Mouse (Mus musculus) forebrain, embryonic 13.5 days (tissue): Measurements from ENCODE around the gene Slc34a2. TPM values are rescaled to one million over a fixed set of nuclear protein-coding genes. Genes with fewer than 3 reads are reported as not detected.

Source experiments
- ATAC-seq: fragments of 200-750 bp; cut with Nextera tagmentation; 2 replicates; pipeline ENCODE4 v1.8.0; 2017
- H3K27ac ChIP-seq: fragments of 300-500 bp; sonication (generic); 2 replicates; pipeline ENCODE4 v1.5.1; 2015; ENCODE audit warnings: inconsistent platforms, mild to moderate bottlenecking, moderate library complexity
- H3K27me3 ChIP-seq: fragments of 300-500 bp; sonication (generic); 2 replicates; pipeline ENCODE4 v1.6.1; 2015; ENCODE audit warnings: mild to moderate bottlenecking, inconsistent platforms
- H3K36me3 ChIP-seq: fragments of 300-500 bp; sonication (generic); 2 replicates; pipeline ENCODE4 v1.6.1; 2015; ENCODE audit warnings: mild to moderate bottlenecking, inconsistent platforms; ENCODE audit not compliant: poor library complexity, severe bottlenecking
- H3K4me1 ChIP-seq: fragments of 300-500 bp; sonication (generic); 2 replicates; pipeline ENCODE4 v1.6.1; 2015; ENCODE audit warnings: inconsistent platforms
- H3K4me2 ChIP-seq: fragments of 300-500 bp; sonication (generic); 2 replicates; pipeline ENCODE4 v1.6.1; 2015; ENCODE audit warnings: inconsistent platforms, mild to moderate bottlenecking, moderate library complexity
- H3K4me3 ChIP-seq: fragments of 300-500 bp; sonication (generic); 2 replicates; pipeline ENCODE4 v1.5.1; 2015; ENCODE audit warnings: mild to moderate bottlenecking, inconsistent platforms
- H3K9ac ChIP-seq: fragments of 300-500 bp; sonication (generic); 2 replicates; pipeline ENCODE4 v1.6.1; 2015; ENCODE audit warnings: mild to moderate bottlenecking, inconsistent platforms
- H3K9me3 ChIP-seq: fragments of 300-500 bp; sonication (generic); replicated peaks from 2 replicates; pipeline ENCODE4 v1.6.1; 2016; ENCODE audit warnings: inconsistent platforms
- WGBS: fragments of 180-500 bp; shearing (Covaris S2); methylation state at CpG from one replicate; pipeline ENCODE4 v1.1.7; 2015; 5-methylcytosine and 5-hydroxymethylcytosine counted together
- polyA plus RNA-seq: library from polyadenylated mRNA; unstranded; fragments of >200 nt; fragmentation: Nextera tagmentation; extraction: Ambion mirVana; gene quantifications from 2 replicates; pipeline ENCODE4 v1.2.1, GENCODE M21; 2015

The Slc34a2 gene
- not detected in 2 replicates for polyA plus RNA-seq

- ATAC-seq: no peak
- WGBS: 89% methylated on average over 3 of the region's 3 CpGs
These were observed at the start of gene Slc34a2 for GRCm38 (mm10) chr5:53037781-53038180. Gene Slc34a2, plus strand, starts transcription at chr5:53038081.

GRCm38 (mm10) chr5:52990687-52991341 lies 47.1 kb upstream of the Slc34a2 start:
- Histone ChIP-seq H3K36me3 (no peaks in the 10 kb centered on the region), H3K9me3 (no peaks in the 10 kb centered on the region), H3K27ac (no peak overlapping the region), H3K9ac (no peak overlapping the region), H3K4me3 (no peak overlapping the region), H3K27me3 (no peaks in the 10 kb centered on the region), H3K4me1 (no peaks in the 10 kb centered on the region), H3K4me2 (no peak overlapping the region)
- no peak for ATAC-seq
- WGBS: 88% methylated on average over 8 of the region's 8 CpGs

More at GRCm38 (mm10) chr5:53037781-53038180, at the start of gene Slc34a2:
- Histone ChIP-seq H3K9me3 (no peaks in the 10 kb centered on the region), H3K9ac (no peak within 1 kb of the TSS), H3K4me2 (no peak within 1 kb of the TSS), H3K27me3 (no peaks in the 10 kb centered on the region), H3K36me3 (no peaks in the 10 kb centered on the region), H3K4me3 (no peak within 1 kb of the TSS), H3K4me1 (0 out of 2 replicates have a peak, but pooled peaks cover 4% of the 10 kb centered on the region), H3K27ac (no peak within 1 kb of the TSS)

- Histone ChIP-seq H3K27ac (no peak overlapping the region), H3K4me2 (no peak overlapping the region), H3K9ac (no peak overlapping the region), H3K4me3 (no peak overlapping the region), H3K9me3 (no peaks in the 10 kb centered on the region), H3K27me3 (no peaks in the 10 kb centered on the region), H3K36me3 (no peaks in the 10 kb centered on the region), H3K4me1 (peaks cover 11% of the 10 kb centered on the region)
- 91% methylated on average over 11 of the region's 11 CpGs for WGBS
- no peak for ATAC-seq
These were observed 45.5 kb upstream of the Slc34a2 start for GRCm38 (mm10) chr5:52992210-52992897.

- H3K4me3 ChIP-seq: no peak overlapping the region
- H3K36me3 ChIP-seq: no peaks in the 10 kb centered on the region
- peaks cover 11% of the 10 kb centered on the region for H3K4me1 ChIP-seq
- 93% methylated on average over 12 of the region's 12 CpGs for WGBS
- H3K9me3 ChIP-seq: no peaks in the 10 kb centered on the region
- no peak overlapping the region for H3K4me2 ChIP-seq
- no peak for ATAC-seq
- no peak overlapping the region for H3K27ac ChIP-seq
- H3K27me3 ChIP-seq: no peaks in the 10 kb centered on the region
- H3K9ac ChIP-seq: no peak overlapping the region
These were observed 44.2 kb upstream of the Slc34a2 start for GRCm38 (mm10) chr5:52993490-52994282.

GRCm38 (mm10) chr5:52995461-52995860 lies 42.4 kb upstream of the Slc34a2 start:
- H3K27ac ChIP-seq: no peak overlapping the region
- no peak for ATAC-seq
- no peak overlapping the region for H3K9ac ChIP-seq
- no peaks in the 10 kb centered on the region for H3K9me3 ChIP-seq
- H3K4me2 ChIP-seq: no peak overlapping the region
- no peaks in the 10 kb centered on the region for H3K36me3 ChIP-seq
- 86% methylated on average over 4 of the region's 4 CpGs for WGBS
- H3K4me1 ChIP-seq: peaks cover 11% of the 10 kb centered on the region
- H3K4me3 ChIP-seq: no peak overlapping the region
- H3K27me3 ChIP-seq: no peaks in the 10 kb centered on the region

- 0 out of 2 replicates have a peak overlapping the region, but pooled peaks have one; percentile 0 for H3K4me2 ChIP-seq
- no peaks in the 10 kb centered on the region for H3K9me3 ChIP-seq
- H3K4me3 ChIP-seq: no peak overlapping the region
- H3K27me3 ChIP-seq: no peaks in the 10 kb centered on the region
- no peak overlapping the region for H3K9ac ChIP-seq
- H3K27ac ChIP-seq: no peak overlapping the region
- H3K36me3 ChIP-seq: no peaks in the 10 kb centered on the region
- 0 out of 2 replicates have a peak, but pooled peaks have one; percentile 12 for ATAC-seq
- WGBS: 11% methylated on average over 3 of the region's 3 CpGs
- H3K4me1 ChIP-seq: peaks cover 11% of the 10 kb centered on the region
These were observed 41.7 kb upstream of the Slc34a2 start for GRCm38 (mm10) chr5:52996145-52996544.

GRCm38 (mm10) chr5:52996601-52997000 lies 41.3 kb upstream of the Slc34a2 start:
- Histone ChIP-seq H3K4me1 (peaks cover 11% of the 10 kb centered on the region), H3K27me3 (no peaks in the 10 kb centered on the region), H3K36me3 (no peaks in the 10 kb centered on the region), H3K9me3 (no peaks in the 10 kb centered on the region), H3K4me3 (no peak overlapping the region), H3K9ac (no peak overlapping the region), H3K27ac (no peak overlapping the region), H3K4me2 (peak overlapping the region; percentile 0; the same call in 1 of the 2 replicates)
- 3% methylated on average over 8 of the region's 8 CpGs for WGBS
- peak; percentile 45 for ATAC-seq

GRCm38 (mm10) chr5:52997032-52997431 lies 40.8 kb upstream of the Slc34a2 start:
- Histone ChIP-seq H3K4me2 (peak overlapping the region; percentile 0; the same call in 1 of the 2 replicates), H3K4me1 (peaks cover 11% of the 10 kb centered on the region), H3K27ac (no peak overlapping the region), H3K4me3 (no peak overlapping the region), H3K9me3 (no peaks in the 10 kb centered on the region), H3K36me3 (no peaks in the 10 kb centered on the region), H3K27me3 (no peaks in the 10 kb centered on the region), H3K9ac (no peak overlapping the region)
- WGBS: 65% methylated on average over 8 of the region's 11 CpGs
- peak; percentile 51 for ATAC-seq

- ATAC-seq: no peak
- no peaks in the 10 kb centered on the region for H3K36me3 ChIP-seq
- H3K4me3 ChIP-seq: no peak overlapping the region
- 92% methylated on average over 6 of the region's 6 CpGs for WGBS
- H3K9me3 ChIP-seq: no peaks in the 10 kb centered on the region
- H3K9ac ChIP-seq: no peak overlapping the region
- no peak overlapping the region for H3K27ac ChIP-seq
- no peak overlapping the region for H3K4me2 ChIP-seq
- H3K4me1 ChIP-seq: peaks cover 11% of the 10 kb centered on the region
- H3K27me3 ChIP-seq: no peaks in the 10 kb centered on the region
These were observed 39.7 kb upstream of the Slc34a2 start for GRCm38 (mm10) chr5:52998097-52998760.

- Histone ChIP-seq H3K4me3 (no peak overlapping the region), H3K4me2 (no peak overlapping the region), H3K27ac (no peak overlapping the region), H3K9ac (no peak overlapping the region), H3K27me3 (no peaks in the 10 kb centered on the region), H3K9me3 (no peaks in the 10 kb centered on the region), H3K36me3 (no peaks in the 10 kb centered on the region), H3K4me1 (peaks cover 11% of the 10 kb centered on the region)
- no peak for ATAC-seq
- WGBS: 57% methylated on average over 4 of the region's 5 CpGs
These were observed 37.6 kb upstream of the Slc34a2 start for GRCm38 (mm10) chr5:53000169-53000872.

- WGBS: 88% methylated on average over 8 of the region's 8 CpGs
- Histone ChIP-seq H3K9ac (no peak overlapping the region), H3K4me2 (no peak overlapping the region), H3K36me3 (no peaks in the 10 kb centered on the region), H3K9me3 (no peaks in the 10 kb centered on the region), H3K4me3 (no peak overlapping the region), H3K4me1 (no peaks in the 10 kb centered on the region), H3K27me3 (no peaks in the 10 kb centered on the region), H3K27ac (no peak overlapping the region)
- peak; percentile 50; the same call in 1 of the 2 replicates for ATAC-seq
These were observed 35.2 kb upstream of the Slc34a2 start for GRCm38 (mm10) chr5:53002599-53003203.
